Mouse (Mus musculus) lung, postnatal 36 days (tissue): ENCODE results near the gene Nrgn.
A peak's percentile ranks its signal among the peaks of the same experiment; 100 is the strongest.

ENCODE experiments used
- DNase-seq: peaks from one replicate; pipeline ENCODE4 v3.0.0; 2022; ENCODE audit warnings: mixed read lengths

Nrgn gene

GRCm38 (mm10) chr9:37527396-37528224 lies 25.1 kb downstream of the Nrgn start, which contains the start of gene Esam:
TSS of gene Esam (plus strand) at chr9:37528078.
- peak; percentile 93 for DNase-seq

GRCm38 (mm10) chr9:37526443-37527395 lies 26.0 kb downstream of the Nrgn start:
- DNase-seq, result peak; percentile 85

- DNase-seq, result no peak
Measured at GRCm38 (mm10) chr9:37525461-37525860, 27.2 kb downstream of the Nrgn start.

- no peak for DNase-seq
Measured at GRCm38 (mm10) chr9:37519995-37520394, 32.7 kb downstream of the Nrgn start.

GRCm38 (mm10) chr9:37518991-37519390 lies 33.7 kb downstream of the Nrgn start:
- no peak for DNase-seq

GRCm38 (mm10) chr9:37517467-37517866 lies 35.2 kb downstream of the Nrgn start:
- DNase-seq, result no peak

GRCm38 (mm10) chr9:37514456-37514855 lies 38.2 kb downstream of the Nrgn start:
- no peak for DNase-seq

- DNase-seq, result no peak
Measured at GRCm38 (mm10) chr9:37512097-37512496, 40.6 kb downstream of the Nrgn start.

GRCm38 (mm10) chr9:37506023-37506422 lies 46.7 kb downstream of the Nrgn start:
- no peak for DNase-seq

GRCm38 (mm10) chr9:37504348-37504747 lies 48.4 kb downstream of the Nrgn start:
- no peak for DNase-seq

GRCm38 (mm10) chr9:37501170-37501569 lies 51.5 kb downstream of the Nrgn start:
- DNase-seq, result no peak

GRCm38 (mm10) chr9:37500201-37500600 lies 52.5 kb downstream of the Nrgn start:
- DNase-seq, result no peak

- no peak for DNase-seq
Measured at GRCm38 (mm10) chr9:37496325-37496724, 56.4 kb downstream of the Nrgn start.

- peak; percentile 61 for DNase-seq
Measured at GRCm38 (mm10) chr9:37495761-37496160, 56.9 kb downstream of the Nrgn start.
